Mouse (Mus musculus): ENCODE measurements around the gene Spns1. TPM values are rescaled to one million over a fixed set of nuclear protein-coding genes. Genes with fewer than 3 reads are reported as not detected.
"Not testable (repeated sequence)": the region's sequence is repeated elsewhere in the genome, so short reads cannot be mapped to it uniquely, and the experiment has no call there.

The Spns1 gene
- polyA plus RNA-seq, 1 experiment from 2014 or later: 70.0 TPM

GRCm38 (mm10) chr7:126330693-126331092 is 46.6 kb downstream of the Spns1 start:
- H3K27ac ChIP-seq (ENCODE audit: low read length): no peak overlapping the region
- no peaks in the 10 kb centered on the region for H3K27me3 ChIP-seq (replicated peaks; ENCODE audit: control insufficient read depth, insufficient read depth, low read length)
- no peaks in the 10 kb centered on the region for H3K36me3 ChIP-seq (ENCODE audit: control insufficient read depth, insufficient read depth, low read length)
- no peak overlapping the region for H3K4me3 ChIP-seq (ENCODE audit: low read length)
- no peak overlapping the region for H3K4me2 ChIP-seq (ENCODE audit: low read depth, low read length)
- H3K4me1 ChIP-seq (ENCODE audit: control insufficient read depth, insufficient read depth, low read length): no peaks in the 10 kb centered on the region
- no peaks in the 10 kb centered on the region for H3K9me3 ChIP-seq (ENCODE audit: control insufficient read depth, low read length)
- no peak overlapping the region for H3K9ac ChIP-seq (ENCODE audit: low read depth, low read length)
- ATAC-seq: no peak
- WGBS: 26% methylated on average over 2 of the region's 2 CpGs

GRCm38 (mm10) chr7:126329907-126330645 is 47.2 kb downstream of the Spns1 start:
- H3K27ac ChIP-seq (ENCODE audit: low read length): no peak overlapping the region
- H3K9ac ChIP-seq (ENCODE audit: low read depth, low read length): no peak overlapping the region
- no peaks in the 10 kb centered on the region for H3K36me3 ChIP-seq (ENCODE audit: control insufficient read depth, insufficient read depth, low read length)
- no peak overlapping the region for H3K4me3 ChIP-seq (ENCODE audit: low read length)
- WGBS: 80% methylated on average over 9 of the region's 9 CpGs
- no peak for ATAC-seq
- no peaks in the 10 kb centered on the region for H3K27me3 ChIP-seq (replicated peaks; ENCODE audit: control insufficient read depth, insufficient read depth, low read length)
- H3K4me1 ChIP-seq (ENCODE audit: control insufficient read depth, insufficient read depth, low read length): no peaks in the 10 kb centered on the region
- no peaks in the 10 kb centered on the region for H3K9me3 ChIP-seq (ENCODE audit: control insufficient read depth, low read length)
- no peak overlapping the region for H3K4me2 ChIP-seq (ENCODE audit: low read depth, low read length)

GRCm38 (mm10) chr7:126328848-126329247 is 48.4 kb downstream of the Spns1 start:
- not testable (repeated sequence) for H3K36me3 ChIP-seq (ENCODE audit: control insufficient read depth, insufficient read depth, low read length); H3K4me3 ChIP-seq (ENCODE audit: low read length); ATAC-seq; H3K27me3 ChIP-seq (replicated peaks; ENCODE audit: control insufficient read depth, insufficient read depth, low read length); H3K27ac ChIP-seq (ENCODE audit: low read length); H3K9ac ChIP-seq (ENCODE audit: low read depth, low read length); H3K4me2 ChIP-seq (ENCODE audit: low read depth, low read length); H3K4me1 ChIP-seq (ENCODE audit: control insufficient read depth, insufficient read depth, low read length); H3K9me3 ChIP-seq (ENCODE audit: control insufficient read depth, low read length)
- 85% methylated on average over 5 of the region's 6 CpGs for WGBS

GRCm38 (mm10) chr7:126325576-126326273 is 51.5 kb downstream of the Spns1 start:
- not testable (repeated sequence) for H3K4me2 ChIP-seq (ENCODE audit: low read depth, low read length); H3K9ac ChIP-seq (ENCODE audit: low read depth, low read length); H3K4me1 ChIP-seq (ENCODE audit: control insufficient read depth, insufficient read depth, low read length); H3K9me3 ChIP-seq (ENCODE audit: control insufficient read depth, low read length); H3K4me3 ChIP-seq (ENCODE audit: low read length); ATAC-seq; H3K27ac ChIP-seq (ENCODE audit: low read length); H3K27me3 ChIP-seq (replicated peaks; ENCODE audit: control insufficient read depth, insufficient read depth, low read length); H3K36me3 ChIP-seq (ENCODE audit: control insufficient read depth, insufficient read depth, low read length)
- 28% methylated on average over 9 of the region's 9 CpGs for WGBS

DNA sequence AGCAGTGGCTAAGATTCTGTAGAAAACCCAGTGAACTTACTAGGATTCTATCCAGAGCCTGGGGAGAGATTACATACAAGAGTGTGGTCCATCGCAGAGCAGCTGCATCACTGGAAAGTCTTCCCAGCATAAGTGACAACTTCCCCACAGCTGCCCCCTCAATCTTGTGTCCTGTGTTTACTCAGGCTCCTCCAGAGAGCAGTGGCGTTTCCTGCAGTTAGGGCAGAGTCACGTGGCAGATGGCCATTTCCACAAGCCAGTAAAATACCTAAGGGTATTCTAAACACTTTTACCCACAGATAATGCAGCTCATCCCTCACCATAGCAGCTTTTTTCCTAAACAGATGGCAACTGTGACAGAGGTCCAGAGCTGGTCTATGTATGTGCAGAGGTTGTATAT is 52.5 kb downstream of the Spns1 start:
- H3K36me3 ChIP-seq (ENCODE audit: control insufficient read depth, insufficient read depth, low read length): no peaks in the 10 kb centered on the region
- no peak overlapping the region for H3K9ac ChIP-seq (ENCODE audit: low read depth, low read length)
- no peak overlapping the region for H3K4me3 ChIP-seq (ENCODE audit: low read length)
- WGBS: 14% methylated on average over 3 of the region's 3 CpGs
- no peaks in the 10 kb centered on the region for H3K9me3 ChIP-seq (ENCODE audit: control insufficient read depth, low read length)
- H3K27me3 ChIP-seq (replicated peaks; ENCODE audit: control insufficient read depth, insufficient read depth, low read length): no peaks in the 10 kb centered on the region
- H3K4me2 ChIP-seq (ENCODE audit: low read depth, low read length): peak overlapping the region; percentile 3; the same call in 1 of the 2 replicates
- H3K27ac ChIP-seq (ENCODE audit: low read length): no peak overlapping the region; the same call in 1 of the 2 replicates
- no peaks in the 10 kb centered on the region for H3K4me1 ChIP-seq (ENCODE audit: control insufficient read depth, insufficient read depth, low read length)
- ATAC-seq: no peak

DNA sequence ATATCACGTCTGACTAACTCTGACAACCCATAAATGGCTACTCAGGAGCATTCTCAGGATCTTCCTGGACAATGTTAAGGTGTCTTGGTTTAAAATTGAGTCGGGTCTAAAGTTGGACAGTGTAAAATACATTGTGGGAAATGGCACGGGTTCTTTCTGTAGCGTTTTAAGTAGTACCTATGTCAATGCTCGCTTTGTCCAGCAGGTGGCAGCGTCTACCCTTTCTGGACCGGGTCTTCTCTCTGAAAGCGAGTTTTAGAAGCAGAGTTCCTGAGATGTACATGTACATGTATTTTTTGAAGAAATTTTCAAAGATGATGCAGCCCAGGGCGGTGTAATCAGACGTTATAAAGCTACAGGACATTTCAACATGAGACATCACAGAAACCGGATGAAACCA is 53.5 kb downstream of the Spns1 start:
- no peak overlapping the region for H3K4me2 ChIP-seq (ENCODE audit: low read depth, low read length)
- no peaks in the 10 kb centered on the region for H3K4me1 ChIP-seq (ENCODE audit: control insufficient read depth, insufficient read depth, low read length)
- no peaks in the 10 kb centered on the region for H3K36me3 ChIP-seq (ENCODE audit: control insufficient read depth, insufficient read depth, low read length)
- no peak overlapping the region for H3K27ac ChIP-seq (ENCODE audit: low read length)
- H3K9ac ChIP-seq (ENCODE audit: low read depth, low read length): no peak overlapping the region
- H3K27me3 ChIP-seq (replicated peaks; ENCODE audit: control insufficient read depth, insufficient read depth, low read length): no peaks in the 10 kb centered on the region
- H3K4me3 ChIP-seq (ENCODE audit: low read length): no peak overlapping the region
- no peaks in the 10 kb centered on the region for H3K9me3 ChIP-seq (ENCODE audit: control insufficient read depth, low read length)
- 6% methylated on average over 11 of the region's 11 CpGs for WGBS
- no peak for ATAC-seq

Small RNAs within 50 kb of the gene (microRNA-seq; reads per million reads assigned to microRNA genes)
- gene Mir7058: not detected

Other genes with a start within 250 kb of the Spns1 start
- gene Xpo6, start 176.9 kb downstream of the Spns1 start, polyA plus RNA-seq (2015; fragmentation: Nextera tagmentation; extraction: Ambion mirVana): 27.3 and 28.2 TPM in 2 replicates
- gene Sbk1, start 104.8 kb downstream of the Spns1 start, polyA plus RNA-seq (2015; fragmentation: Nextera tagmentation; extraction: Ambion mirVana): 7.1 and 8.9 TPM in 2 replicates
- 0.78 and 1.3 TPM in 2 replicates for gene Lat, start 7.9 kb downstream of the Spns1 start, polyA plus RNA-seq (2015; fragmentation: Nextera tagmentation; extraction: Ambion mirVana)
- gene Nfatc2ip, start 19.3 kb upstream of the Spns1 start, polyA plus RNA-seq (2015; fragmentation: Nextera tagmentation; extraction: Ambion mirVana): 0.99 and 1.4 TPM in 2 replicates
- gene Cd19, start 37.4 kb upstream of the Spns1 start, polyA plus RNA-seq (2015; fragmentation: Nextera tagmentation; extraction: Ambion mirVana): 0.28 and 0.37 TPM in 2 replicates
- 22.6 and 25.0 TPM in 2 replicates for gene Rabep2, start 51.3 kb upstream of the Spns1 start, polyA plus RNA-seq (2015; fragmentation: Nextera tagmentation; extraction: Ambion mirVana)
- gene Atp2a1, start 85.7 kb upstream of the Spns1 start, polyA plus RNA-seq (2015; fragmentation: Nextera tagmentation; extraction: Ambion mirVana): 1.1 and 1.3 TPM in 2 replicates
- gene Sh2b1, start 98.0 kb upstream of the Spns1 start, polyA plus RNA-seq (2015; fragmentation: Nextera tagmentation; extraction: Ambion mirVana): 43.2 and 44.6 TPM in 2 replicates
- 229 and 244 TPM in 2 replicates for gene Tufm, start 109.9 kb upstream of the Spns1 start, polyA plus RNA-seq (2015; fragmentation: Nextera tagmentation; extraction: Ambion mirVana)
- 25.8 and 29.4 TPM in 2 replicates for gene Atxn2l, start 126.0 kb upstream of the Spns1 start, polyA plus RNA-seq (2015; fragmentation: Nextera tagmentation; extraction: Ambion mirVana)
- gene Eif3c, start 189.0 kb upstream of the Spns1 start, polyA plus RNA-seq (2015; fragmentation: Nextera tagmentation; extraction: Ambion mirVana): 180 and 194 TPM in 2 replicates
- 0.65 and 1.5 TPM in 2 replicates for gene Apobr, start 207.5 kb upstream of the Spns1 start, polyA plus RNA-seq (2015; fragmentation: Nextera tagmentation; extraction: Ambion mirVana)
- 44.7 and 54.7 TPM in 2 replicates for gene Cln3, start 208.4 kb upstream of the Spns1 start, polyA plus RNA-seq (2015; fragmentation: Nextera tagmentation; extraction: Ambion mirVana)
- not detected in 2 replicates for gene Il27, start 217.5 kb upstream of the Spns1 start, polyA plus RNA-seq (2015; fragmentation: Nextera tagmentation; extraction: Ambion mirVana)

Measured in intestine, embryonic 16.5 days (tissue).